Mouse (Mus musculus) midbrain, embryonic 14.5 days (tissue): Measurements from ENCODE around the gene Sbk2. TPM values are rescaled to one million over a fixed set of nuclear protein-coding genes. Genes with fewer than 3 reads are reported as not detected.

Experiments used
- ATAC-seq: fragments of 200-750 bp; cut with Nextera tagmentation; 2 replicates; pipeline ENCODE4 v1.8.0; 2017; ENCODE audit warnings: moderate number of reproducible peaks, moderate library complexity; ENCODE audit not compliant: low FRiP score, low TSS enrichment
- DNase-seq: peaks from one replicate; pipeline ENCODE4 v3.0.0-alpha.2; 2015
- H3K27ac ChIP-seq: fragments of 300-500 bp; sonication (generic); replicated peaks from 2 replicates; pipeline ENCODE4 v1.5.1; 2014; ENCODE audit warnings: mild to moderate bottlenecking, low read depth, low read length, moderate library complexity
- H3K27me3 ChIP-seq: fragments of 300-500 bp; sonication (generic); 2 replicates; pipeline ENCODE4 v1.6.1; 2014; ENCODE audit warnings: low read length, control low read depth, mixed read lengths; ENCODE audit not compliant: control insufficient read depth, insufficient read depth
- H3K36me3 ChIP-seq: fragments of 300-500 bp; sonication (generic); 2 replicates; pipeline ENCODE4 v1.6.1; 2014; ENCODE audit warnings: low read length, control low read depth; ENCODE audit not compliant: control insufficient read depth, insufficient read depth
- H3K4me1 ChIP-seq: fragments of 300-500 bp; sonication (generic); 2 replicates; pipeline ENCODE4 v1.6.1; 2014; ENCODE audit warnings: mild to moderate bottlenecking, antibody characterized with exemption, low read length, control low read depth; ENCODE audit not compliant: control insufficient read depth, insufficient read depth
- H3K4me2 ChIP-seq: fragments of 300-500 bp; sonication (generic); 2 replicates; pipeline ENCODE4 v1.6.1; 2014; ENCODE audit warnings: mild to moderate bottlenecking, low read length, moderate library complexity
- H3K4me3 ChIP-seq: fragments of 300-500 bp; sonication (generic); replicated peaks from 2 replicates; pipeline ENCODE4 v1.5.1; 2014; ENCODE audit warnings: low read depth, low read length
- H3K9ac ChIP-seq: fragments of 300-500 bp; sonication (generic); replicated peaks from 2 replicates; pipeline ENCODE4 v1.6.1; 2014; ENCODE audit warnings: mild to moderate bottlenecking, low read length, moderate library complexity
- H3K9me3 ChIP-seq: fragments of 300-500 bp; sonication (generic); 2 replicates; pipeline ENCODE4 v1.6.1; 2016; ENCODE audit warnings: low read length, control low read depth, mixed read lengths; ENCODE audit not compliant: control insufficient read depth
- WGBS: fragments of 180-500 bp; shearing (Covaris S2); extraction: QIAGEN DNeasy Blood & Tissue Kit; methylation state at CpG from one replicate; pipeline ENCODE4 v1.1.7; 2014; 5-methylcytosine and 5-hydroxymethylcytosine counted together
- polyA plus RNA-seq: library from polyadenylated mRNA; unstranded; fragments of >200 nt; fragmentation: Nextera tagmentation; extraction: Ambion mirVana; gene quantifications from 2 replicates; pipeline ENCODE4 v1.2.1, GENCODE M21; 2014

The Sbk2 gene
- polyA plus RNA-seq, 1 experiment from 2014 or later, result not detected

- ATAC-seq, result no peak
- 56% methylated on average over 5 of the region's 5 CpGs for WGBS
These were observed 21.5 kb downstream of the Sbk2 start for GRCm38 (mm10) chr7:4942673-4943072.

GRCm38 (mm10) chr7:4940068-4940479 is 24.1 kb downstream of the Sbk2 start:
- no peak overlapping the region for H3K4me3 ChIP-seq
- H3K4me1 ChIP-seq, result no peaks in the 10 kb centered on the region
- WGBS, result 21% methylated on average over 9 of the region's 9 CpGs
- no peaks in the 10 kb centered on the region for H3K36me3 ChIP-seq
- H3K9me3 ChIP-seq, result no peaks in the 10 kb centered on the region
- no peak overlapping the region for H3K27ac ChIP-seq
- ATAC-seq (no peak), DNase-seq (peak; percentile 88)
- H3K9ac ChIP-seq, result no peak overlapping the region
- H3K4me2 ChIP-seq, result no peak overlapping the region
- no peaks in the 10 kb centered on the region for H3K27me3 ChIP-seq

More at GRCm38 (mm10) chr7:4942673-4943072, 21.5 kb downstream of the Sbk2 start:
- no peak overlapping the region for H3K27ac ChIP-seq
- H3K27me3 ChIP-seq, result no peaks in the 10 kb centered on the region
- H3K9me3 ChIP-seq, result no peaks in the 10 kb centered on the region
- no peaks in the 10 kb centered on the region for H3K4me1 ChIP-seq
- H3K4me2 ChIP-seq, result no peak overlapping the region
- H3K9ac ChIP-seq, result no peak overlapping the region
- DNase-seq, result no peak
- no peaks in the 10 kb centered on the region for H3K36me3 ChIP-seq
- no peak overlapping the region for H3K4me3 ChIP-seq

- ATAC-seq (no peak), DNase-seq (peak; percentile 72)
- WGBS, result 36% methylated on average over 2 of the region's 2 CpGs
- Histone ChIP-seq H3K9me3 (peaks cover 4% of the 10 kb centered on the region; the same call in 1 of the 2 replicates), H3K27ac (no peak overlapping the region), H3K9ac (no peak overlapping the region), H3K27me3 (no peaks in the 10 kb centered on the region), H3K4me1 (no peaks in the 10 kb centered on the region), H3K4me3 (no peak overlapping the region), H3K4me2 (no peak overlapping the region), H3K36me3 (no peaks in the 10 kb centered on the region)
These were observed 25.8 kb downstream of the Sbk2 start for GRCm38 (mm10) chr7:4938456-4938855.

GRCm38 (mm10) chr7:4937392-4937791 is 26.8 kb downstream of the Sbk2 start:
- no peak overlapping the region for H3K27ac ChIP-seq
- H3K4me2 ChIP-seq, result no peak overlapping the region
- ATAC-seq (no peak), DNase-seq (no peak)
- H3K4me3 ChIP-seq, result no peak overlapping the region
- no peaks in the 10 kb centered on the region for H3K36me3 ChIP-seq
- no peaks in the 10 kb centered on the region for H3K4me1 ChIP-seq
- no peak overlapping the region for H3K9ac ChIP-seq
- no peaks in the 10 kb centered on the region for H3K27me3 ChIP-seq
- WGBS, result 85% methylated on average over 11 of the region's 11 CpGs
- H3K9me3 ChIP-seq, result peaks cover 4% of the 10 kb centered on the region; the same call in 1 of the 2 replicates

GRCm38 (mm10) chr7:4936832-4937231 is 27.4 kb downstream of the Sbk2 start:
- WGBS, result 82% methylated on average over 10 of the region's 10 CpGs
- no peaks in the 10 kb centered on the region for H3K27me3 ChIP-seq
- H3K4me3 ChIP-seq, result no peak overlapping the region
- ATAC-seq, result no peak
- no peak overlapping the region for H3K9ac ChIP-seq
- H3K4me1 ChIP-seq, result no peaks in the 10 kb centered on the region
- no peak overlapping the region for H3K4me2 ChIP-seq
- no peak overlapping the region for H3K27ac ChIP-seq
- no peak for DNase-seq
- H3K9me3 ChIP-seq, result peaks cover 4% of the 10 kb centered on the region; the same call in 1 of the 2 replicates
- no peaks in the 10 kb centered on the region for H3K36me3 ChIP-seq

- Histone ChIP-seq H3K4me3 (no peak overlapping the region), H3K27me3 (no peaks in the 10 kb centered on the region), H3K27ac (no peak overlapping the region), H3K4me2 (no peak overlapping the region), H3K9ac (no peak overlapping the region), H3K36me3 (no peaks in the 10 kb centered on the region), H3K4me1 (no peaks in the 10 kb centered on the region), H3K9me3 (peaks cover 4% of the 10 kb centered on the region; the same call in 1 of the 2 replicates)
- no peak for DNase-seq
- ATAC-seq, result no peak
- 88% methylated on average over 4 of the region's 4 CpGs for WGBS
These were observed 29.9 kb downstream of the Sbk2 start for GRCm38 (mm10) chr7:4934160-4934914.

GRCm38 (mm10) chr7:4933103-4933502 is 31.1 kb downstream of the Sbk2 start:
- ATAC-seq, result no peak
- DNase-seq, result no peak
- Histone ChIP-seq H3K27me3 (no peaks in the 10 kb centered on the region), H3K9ac (no peak overlapping the region), H3K27ac (no peak overlapping the region), H3K4me3 (no peak overlapping the region), H3K36me3 (no peaks in the 10 kb centered on the region), H3K4me1 (no peaks in the 10 kb centered on the region), H3K4me2 (no peak overlapping the region), H3K9me3 (peaks cover 4% of the 10 kb centered on the region; the same call in 1 of the 2 replicates)
- WGBS, result 75% methylated on average over 12 of the region's 12 CpGs

GRCm38 (mm10) chr7:4928323-4928722 is 35.9 kb downstream of the Sbk2 start:
- DNase-seq, result no peak
- H3K36me3 ChIP-seq, result no peaks in the 10 kb centered on the region
- H3K4me1 ChIP-seq, result peaks cover 26% of the 10 kb centered on the region
- H3K9ac ChIP-seq, result no peak overlapping the region
- H3K27ac ChIP-seq, result no peak overlapping the region
- no peak overlapping the region for H3K4me3 ChIP-seq
- H3K27me3 ChIP-seq, result no peaks in the 10 kb centered on the region
- H3K9me3 ChIP-seq, result no peaks in the 10 kb centered on the region
- WGBS, result 87% methylated on average over 17 of the region's 17 CpGs
- no peak overlapping the region for H3K4me2 ChIP-seq
- ATAC-seq, result no peak

GRCm38 (mm10) chr7:4927711-4928110 is 36.5 kb downstream of the Sbk2 start:
- Histone ChIP-seq H3K4me1 (peaks cover 31% of the 10 kb centered on the region), H3K27me3 (no peaks in the 10 kb centered on the region), H3K9me3 (no peaks in the 10 kb centered on the region), H3K4me3 (no peak overlapping the region), H3K9ac (no peak overlapping the region), H3K36me3 (no peaks in the 10 kb centered on the region), H3K27ac (no peak overlapping the region), H3K4me2 (no peak overlapping the region)
- WGBS, result 67% methylated on average over 8 of the region's 8 CpGs
- no peak for ATAC-seq
- no peak for DNase-seq
